Mouse (Mus musculus): ENCODE measurements around the gene Hipk4. TPM values are rescaled to one million over a fixed set of nuclear protein-coding genes. Genes with fewer than 3 reads are reported as not detected.
A peak's percentile ranks its signal among the peaks of the same experiment; 100 is the strongest.

Hipk4 gene
- polyA plus RNA-seq, 1 experiment from 2014 or later, result 0.23 TPM

DNA sequence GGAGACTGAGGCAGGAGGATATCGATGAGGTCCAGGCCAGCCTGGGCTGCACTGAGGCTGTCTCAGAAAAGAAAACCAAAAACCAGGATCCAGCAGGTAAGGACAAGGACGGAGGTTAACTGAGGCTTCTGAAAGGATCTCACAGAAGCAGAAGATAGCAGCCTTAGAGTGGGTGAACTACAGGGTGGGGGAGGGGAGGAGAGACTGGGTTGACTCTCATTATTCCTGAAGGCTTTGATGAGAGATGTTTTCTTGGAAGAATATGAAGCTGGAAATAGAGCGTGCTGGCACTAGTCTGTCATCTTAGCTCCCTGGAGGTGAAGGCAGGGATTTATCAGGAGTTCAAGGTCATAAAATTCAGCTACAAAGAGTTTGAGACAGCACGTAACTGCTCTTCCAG, 20.8 kb downstream of the Hipk4 start:
- no peaks in the 10 kb centered on the region for H3K9me3 ChIP-seq (ENCODE audit: control insufficient read depth, low read length)
- no peak overlapping the region for H3K4me2 ChIP-seq (replicated peaks; ENCODE audit: low read depth)
- no peak overlapping the region for H3K9ac ChIP-seq (ENCODE audit: low read length)
- H3K4me3 ChIP-seq (ENCODE audit: low read depth, low read length), result no peak overlapping the region
- H3K36me3 ChIP-seq (ENCODE audit: control insufficient read depth, insufficient read depth, low read length), result peaks cover 5% of the 10 kb centered on the region; the same call in 1 of the 2 replicates
- no peaks in the 10 kb centered on the region for H3K27me3 ChIP-seq (ENCODE audit: control insufficient read depth, insufficient read depth, low read length)
- peak overlapping the region; percentile 30; the same call in 1 of the 2 replicates for H3K27ac ChIP-seq (replicated peaks)
- TF ChIP-seq EP300 (optimal IDR thresholded peaks at IDR 0.05), result no peak
- no peak for TF ChIP-seq CTCF (IDR thresholded peaks at IDR 0.05; ENCODE audit: low read depth)
- ATAC-seq (ENCODE audit: low FRiP score, low TSS enrichment), result no peak
- H3K4me1 ChIP-seq (replicated peaks; ENCODE audit: control insufficient read depth, insufficient read depth), result no peaks in the 10 kb centered on the region; the same call in 1 of the 2 replicates
- 74% methylated on average over 4 of the region's 4 CpGs for WGBS
- no peak for DNase-seq (ENCODE audit: low spot score)

DNA sequence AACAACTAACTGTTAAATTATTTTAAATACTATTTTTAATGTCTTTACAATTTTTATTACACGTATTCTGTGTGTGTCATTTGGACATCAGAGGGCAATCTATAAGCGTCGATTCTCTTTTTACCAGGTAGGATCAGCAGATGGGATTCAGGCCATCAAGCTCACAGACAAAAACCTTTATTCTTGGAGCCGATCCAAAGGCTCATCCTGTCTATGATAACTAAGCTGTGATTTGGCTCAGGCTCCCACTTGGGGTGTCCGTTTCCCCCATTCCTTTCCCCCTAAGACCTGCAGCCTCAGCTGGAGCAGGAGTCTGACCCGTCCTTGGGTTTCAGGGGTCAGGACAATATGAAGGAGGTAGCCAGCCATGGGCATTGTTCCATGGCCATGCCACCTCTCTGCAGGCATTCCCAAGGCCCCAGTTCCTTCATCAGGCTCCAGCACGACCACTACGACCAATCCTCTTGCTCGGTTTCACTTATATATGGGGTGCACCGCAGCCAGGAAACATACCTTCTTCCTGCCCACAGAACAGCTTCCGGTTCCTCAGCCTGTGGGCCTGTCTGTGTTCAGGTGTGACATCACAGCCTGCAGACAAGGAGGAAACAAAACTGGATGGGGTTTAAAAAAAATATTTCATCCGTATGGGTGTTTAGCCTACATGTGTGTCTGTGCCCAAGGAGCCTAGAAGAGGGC, 21.8 kb downstream of the Hipk4 start:
- H3K9ac ChIP-seq (ENCODE audit: low read length), result no peak overlapping the region
- no peaks in the 10 kb centered on the region for H3K36me3 ChIP-seq (ENCODE audit: control insufficient read depth, insufficient read depth, low read length)
- H3K27me3 ChIP-seq (ENCODE audit: control insufficient read depth, insufficient read depth, low read length), result no peaks in the 10 kb centered on the region
- TF ChIP-seq CTCF (IDR thresholded peaks at IDR 0.05; ENCODE audit: low read depth) (no peak), EP300 (optimal IDR thresholded peaks at IDR 0.05) (no peak)
- no peak overlapping the region for H3K27ac ChIP-seq (replicated peaks)
- H3K4me1 ChIP-seq (replicated peaks; ENCODE audit: control insufficient read depth, insufficient read depth), result no peaks in the 10 kb centered on the region; the same call in 1 of the 2 replicates
- no peak overlapping the region for H3K4me2 ChIP-seq (replicated peaks; ENCODE audit: low read depth)
- H3K4me3 ChIP-seq (ENCODE audit: low read depth, low read length), result no peak overlapping the region
- DNase-seq (ENCODE audit: low spot score) (no peak), ATAC-seq (ENCODE audit: low FRiP score, low TSS enrichment) (no peak)
- 84% methylated on average over 12 of the region's 12 CpGs for WGBS
- H3K9me3 ChIP-seq (ENCODE audit: control insufficient read depth, low read length), result no peaks in the 10 kb centered on the region

DNA sequence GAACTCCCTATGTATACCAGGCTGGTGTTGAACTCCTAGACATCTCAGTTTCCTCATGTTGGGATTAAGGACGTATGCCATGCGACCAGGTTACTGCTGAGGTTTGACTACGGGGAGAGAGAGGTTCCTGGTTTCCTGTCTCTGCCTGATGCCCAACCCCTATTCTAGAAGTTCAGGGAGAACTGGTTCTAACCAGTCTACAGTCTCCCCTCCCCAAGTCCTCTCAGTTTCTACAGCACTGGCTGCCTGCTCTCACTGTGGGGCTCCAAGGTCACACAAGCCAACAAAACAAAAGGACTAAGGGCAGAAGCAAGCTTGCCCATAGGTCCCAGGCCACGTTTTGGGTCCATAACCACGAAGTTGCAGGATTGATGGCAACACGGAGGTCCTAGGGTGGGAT, 26.5 kb downstream of the Hipk4 start:
- Histone ChIP-seq H3K9me3 (ENCODE audit: control insufficient read depth, low read length) (no peaks in the 10 kb centered on the region), H3K27me3 (ENCODE audit: control insufficient read depth, insufficient read depth, low read length) (no peaks in the 10 kb centered on the region), H3K27ac (replicated peaks) (no peak overlapping the region), H3K4me2 (replicated peaks; ENCODE audit: low read depth) (no peak overlapping the region), H3K36me3 (ENCODE audit: control insufficient read depth, insufficient read depth, low read length) (no peaks in the 10 kb centered on the region), H3K4me3 (ENCODE audit: low read depth, low read length) (no peak overlapping the region), H3K4me1 (replicated peaks; ENCODE audit: control insufficient read depth, insufficient read depth) (no peaks in the 10 kb centered on the region), H3K9ac (ENCODE audit: low read length) (no peak overlapping the region)
- ATAC-seq (ENCODE audit: low FRiP score, low TSS enrichment) (no peak), DNase-seq (ENCODE audit: low spot score) (no peak)
- TF ChIP-seq EP300 (optimal IDR thresholded peaks at IDR 0.05) (no peak), CTCF (IDR thresholded peaks at IDR 0.05; ENCODE audit: low read depth) (no peak)
- 66% methylated on average over 6 of the region's 6 CpGs for WGBS

DNA sequence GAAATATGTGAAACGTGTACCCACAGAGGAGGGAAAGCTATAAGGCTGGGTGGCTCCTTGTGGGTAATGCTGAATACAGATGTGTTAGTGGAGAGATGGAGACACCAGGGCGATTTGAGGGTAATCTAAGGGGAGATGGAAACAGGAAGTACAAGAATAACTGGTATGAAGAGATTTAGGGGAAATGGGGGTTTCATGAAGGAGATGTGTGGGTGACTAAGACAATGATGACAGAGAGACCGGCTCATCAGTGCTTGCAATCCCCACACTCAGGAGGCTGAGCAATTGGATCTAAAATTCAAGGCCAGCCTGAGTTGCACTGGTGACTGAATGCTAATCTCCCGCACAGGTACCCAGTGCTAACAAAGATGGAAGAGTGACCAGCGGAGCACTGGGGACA, 29.0 kb downstream of the Hipk4 start:
- ATAC-seq (ENCODE audit: low FRiP score, low TSS enrichment), result no peak
- no peaks in the 10 kb centered on the region for H3K27me3 ChIP-seq (ENCODE audit: control insufficient read depth, insufficient read depth, low read length)
- TF ChIP-seq EP300 (optimal IDR thresholded peaks at IDR 0.05) (no peak), CTCF (IDR thresholded peaks at IDR 0.05; ENCODE audit: low read depth) (no peak)
- whole genome bisulfite sequencing, result 43% methylated on average over 5 of the region's 5 CpGs
- H3K36me3 ChIP-seq (ENCODE audit: control insufficient read depth, insufficient read depth, low read length), result no peaks in the 10 kb centered on the region
- no peak overlapping the region for H3K9ac ChIP-seq (ENCODE audit: low read length)
- peak overlapping the region; percentile 65 for H3K4me2 ChIP-seq (replicated peaks; ENCODE audit: low read depth)
- H3K4me3 ChIP-seq (ENCODE audit: low read depth, low read length), result peak overlapping the region; percentile 57
- no peak for DNase-seq (ENCODE audit: low spot score)
- H3K27ac ChIP-seq (replicated peaks), result no peak overlapping the region
- no peaks in the 10 kb centered on the region for H3K4me1 ChIP-seq (replicated peaks; ENCODE audit: control insufficient read depth, insufficient read depth)
- no peaks in the 10 kb centered on the region for H3K9me3 ChIP-seq (ENCODE audit: control insufficient read depth, low read length)

DNA sequence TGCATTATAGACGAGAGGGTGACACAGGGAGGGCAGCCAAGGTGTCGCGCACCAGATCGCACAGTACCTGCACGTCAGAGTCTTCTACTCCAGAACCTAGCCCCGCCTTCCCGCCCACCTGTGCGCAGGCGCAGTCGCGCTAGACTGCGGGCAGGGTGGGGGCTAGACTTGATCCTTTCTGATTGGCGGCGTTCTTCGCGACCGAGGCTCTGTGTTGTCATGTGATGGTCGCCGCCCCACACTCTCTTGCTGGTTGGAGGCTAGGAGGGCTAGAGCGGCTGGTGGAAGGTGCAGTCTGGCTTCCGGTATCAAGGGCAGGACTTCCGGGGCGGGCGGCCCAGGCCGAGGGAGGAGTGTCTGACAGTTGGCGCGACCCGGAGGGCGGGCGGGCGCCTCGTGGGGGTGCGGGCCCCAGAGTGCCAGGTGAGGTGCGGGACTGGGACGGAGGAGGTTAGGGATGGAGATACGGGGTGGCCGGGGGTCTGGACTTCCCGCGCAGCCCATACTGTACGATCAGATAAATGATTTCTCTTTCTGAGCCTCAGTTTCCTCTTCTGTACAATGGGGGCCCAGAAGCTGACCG, 30.0 kb downstream of the Hipk4 start, which contains the start of the genes Pld3 and 2310022A10Rik:
TSS of gene Pld3 (minus strand) at position 288 of the 583 bp plus-strand sequence.
TSS of gene 2310022A10Rik (plus strand) at position 303 of the 583 bp plus-strand sequence.
- H3K36me3 ChIP-seq (ENCODE audit: control insufficient read depth, insufficient read depth, low read length), result no peaks in the 10 kb centered on the region
- peak within 1 kb of the TSS; percentile 57 for H3K4me3 ChIP-seq (ENCODE audit: low read depth, low read length)
- peak within 1 kb of the TSS; percentile 71 for H3K9ac ChIP-seq (ENCODE audit: low read length)
- peak; percentile 100 for ATAC-seq (ENCODE audit: low FRiP score, low TSS enrichment)
- H3K27me3 ChIP-seq (ENCODE audit: control insufficient read depth, insufficient read depth, low read length), result no peaks in the 10 kb centered on the region
- peak within 1 kb of the TSS; percentile 56 for H3K27ac ChIP-seq (replicated peaks)
- H3K4me1 ChIP-seq (replicated peaks; ENCODE audit: control insufficient read depth, insufficient read depth), result no peaks in the 10 kb centered on the region
- TF ChIP-seq EP300 (optimal IDR thresholded peaks at IDR 0.05) (no peak), CTCF (IDR thresholded peaks at IDR 0.05; ENCODE audit: low read depth) (no peak)
- peak; percentile 99 for DNase-seq (ENCODE audit: low spot score)
- peak within 1 kb of the TSS; percentile 65 for H3K4me2 ChIP-seq (replicated peaks; ENCODE audit: low read depth)
- no peaks in the 10 kb centered on the region for H3K9me3 ChIP-seq (ENCODE audit: control insufficient read depth, low read length)
- WGBS, result 1% methylated on average over 37 of the region's 41 CpGs
